Mouse (Mus musculus): ENCODE results near the gene Nedd1. TPM values are rescaled to one million over a fixed set of nuclear protein-coding genes. Genes with fewer than 3 reads are reported as not detected.

Gene Nedd1
- polyA plus RNA-seq, 1 experiment, result 30.6 TPM

DNA sequence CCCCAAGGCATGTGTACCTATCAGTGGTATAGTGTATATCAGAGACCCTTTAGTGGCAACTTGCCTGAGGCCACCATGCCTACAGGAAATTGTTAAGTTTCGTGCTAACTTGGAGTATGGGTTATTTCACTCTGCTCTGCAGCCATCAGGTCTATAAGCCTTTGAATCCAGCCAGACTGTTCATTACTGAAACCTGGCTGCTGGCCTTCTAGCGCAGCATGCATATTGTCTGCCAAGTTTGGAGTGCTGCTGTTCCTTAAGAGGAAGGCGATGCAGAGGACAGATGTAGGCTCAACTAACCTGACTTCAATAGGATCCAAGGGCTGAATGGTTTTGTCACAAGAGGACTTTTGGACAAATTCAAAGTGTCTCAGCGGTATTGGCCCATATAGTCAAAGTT lies 47.2 kb downstream of the Nedd1 start:
- Histone ChIP-seq H3K36me3 (ENCODE audit: control insufficient read depth, insufficient read depth, low read length, poor library complexity, severe bottlenecking) (no peaks in the 10 kb centered on the region), H3K27ac (ENCODE audit: insufficient read depth, low read length) (no peak overlapping the region), H3K4me1 (ENCODE audit: control insufficient read depth, insufficient read depth, low read length) (no peaks in the 10 kb centered on the region), H3K9me3 (replicated peaks; ENCODE audit: control insufficient read depth, insufficient read depth, low read length, poor library complexity, severe bottlenecking) (no peaks in the 10 kb centered on the region), H3K4me3 (ENCODE audit: low read depth, low read length) (no peak overlapping the region), H3K27me3 (ENCODE audit: control insufficient read depth, insufficient read depth, low read length, poor library complexity, severe bottlenecking) (no peaks in the 10 kb centered on the region), H3K9ac (ENCODE audit: low read depth, poor library complexity, severe bottlenecking) (no peak overlapping the region)
- TF ChIP-seq POLR2A (IDR thresholded peaks at IDR 0.05; ENCODE audit: insufficient read depth, low read length) (no peak), CTCF (IDR thresholded peaks at IDR 0.05; ENCODE audit: low read depth, low read length) (no peak), EP300 (IDR thresholded peaks at IDR 0.05; ENCODE audit: insufficient read depth, low read depth, low read length) (no peak)

DNA sequence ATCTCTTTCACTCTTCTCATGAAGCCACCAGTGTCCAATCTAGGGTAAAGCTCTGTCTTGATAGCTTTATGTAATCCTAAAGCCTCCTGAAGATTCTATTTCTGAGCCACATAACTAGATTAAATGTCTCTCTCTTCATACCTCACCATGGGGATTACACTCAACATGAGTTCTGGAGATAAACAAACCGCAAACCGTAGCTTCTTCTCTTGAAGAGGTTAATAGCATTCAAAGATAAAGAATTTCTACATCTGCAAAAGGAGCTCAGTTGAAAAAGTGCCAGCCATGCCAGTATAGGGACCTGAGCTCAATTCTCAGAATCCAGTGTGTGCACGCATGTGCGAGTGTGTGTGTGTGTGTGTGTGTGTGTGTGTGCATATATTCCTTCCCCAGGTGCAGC lies 50.3 kb downstream of the Nedd1 start:
- no peaks in the 10 kb centered on the region for H3K9me3 ChIP-seq (replicated peaks; ENCODE audit: control insufficient read depth, insufficient read depth, low read length, poor library complexity, severe bottlenecking)
- no peak overlapping the region for H3K9ac ChIP-seq (ENCODE audit: low read depth, poor library complexity, severe bottlenecking)
- TF ChIP-seq CTCF (IDR thresholded peaks at IDR 0.05; ENCODE audit: low read depth, low read length) (no peak), EP300 (IDR thresholded peaks at IDR 0.05; ENCODE audit: insufficient read depth, low read depth, low read length) (no peak), POLR2A (IDR thresholded peaks at IDR 0.05; ENCODE audit: insufficient read depth, low read length) (no peak)
- H3K27ac ChIP-seq (ENCODE audit: insufficient read depth, low read length), result no peak overlapping the region
- no peaks in the 10 kb centered on the region for H3K27me3 ChIP-seq (ENCODE audit: control insufficient read depth, insufficient read depth, low read length, poor library complexity, severe bottlenecking)
- H3K36me3 ChIP-seq (ENCODE audit: control insufficient read depth, insufficient read depth, low read length, poor library complexity, severe bottlenecking), result no peaks in the 10 kb centered on the region
- no peaks in the 10 kb centered on the region for H3K4me1 ChIP-seq (ENCODE audit: control insufficient read depth, insufficient read depth, low read length)
- H3K4me3 ChIP-seq (ENCODE audit: low read depth, low read length), result no peak overlapping the region

DNA sequence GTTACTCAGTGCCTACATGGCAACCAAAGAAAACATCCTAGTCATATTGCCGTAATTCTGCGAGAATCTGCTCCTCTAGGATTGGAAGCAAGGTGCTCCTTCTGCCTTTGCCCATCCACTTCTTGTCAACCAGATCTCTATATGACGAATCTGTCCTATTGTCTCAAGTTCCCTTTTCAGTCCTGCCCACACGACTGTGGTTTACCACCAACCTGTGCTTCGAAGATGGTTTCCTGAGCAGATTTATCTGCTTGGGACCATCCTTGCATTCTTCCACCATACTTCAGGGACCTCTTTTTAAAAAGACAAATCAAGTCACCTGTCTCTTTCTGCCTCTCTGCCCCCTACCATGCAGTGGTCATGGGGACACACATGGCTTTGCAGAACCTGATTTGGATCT lies 56.9 kb downstream of the Nedd1 start:
- H3K27ac ChIP-seq (ENCODE audit: insufficient read depth, low read length), result no peak overlapping the region
- TF ChIP-seq CTCF (IDR thresholded peaks at IDR 0.05; ENCODE audit: low read depth, low read length) (no peak), EP300 (IDR thresholded peaks at IDR 0.05; ENCODE audit: insufficient read depth, low read depth, low read length) (no peak), POLR2A (IDR thresholded peaks at IDR 0.05; ENCODE audit: insufficient read depth, low read length) (no peak)

DNA sequence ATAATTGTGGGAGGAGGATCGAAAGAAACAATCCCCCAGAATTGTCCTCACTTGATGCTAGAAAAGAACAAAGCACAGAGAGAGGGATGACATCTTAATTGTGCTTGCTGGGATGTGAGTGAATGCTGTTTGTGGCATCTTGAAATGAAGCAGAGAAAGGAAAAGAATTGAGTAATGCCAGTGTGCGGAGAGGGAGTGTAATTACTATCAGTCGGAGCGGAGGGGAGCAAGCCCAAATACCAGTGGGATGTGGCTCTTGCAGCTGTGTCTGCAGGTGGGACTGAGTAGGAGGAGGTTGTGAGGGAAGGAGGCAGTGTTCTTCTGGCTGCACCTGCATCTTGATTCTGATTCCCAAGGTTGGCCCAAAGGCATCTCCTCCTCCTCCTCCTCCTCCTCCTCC lies 69.0 kb downstream of the Nedd1 start:
- Histone ChIP-seq H3K4me3 (ENCODE audit: low read depth, low read length) (no peak overlapping the region), H3K27me3 (ENCODE audit: control insufficient read depth, insufficient read depth, low read length, poor library complexity, severe bottlenecking) (no peaks in the 10 kb centered on the region), H3K9ac (ENCODE audit: low read depth, poor library complexity, severe bottlenecking) (no peak overlapping the region), H3K27ac (ENCODE audit: insufficient read depth, low read length) (no peak overlapping the region), H3K9me3 (replicated peaks; ENCODE audit: control insufficient read depth, insufficient read depth, low read length, poor library complexity, severe bottlenecking) (no peaks in the 10 kb centered on the region), H3K4me1 (ENCODE audit: control insufficient read depth, insufficient read depth, low read length) (no peaks in the 10 kb centered on the region), H3K36me3 (ENCODE audit: control insufficient read depth, insufficient read depth, low read length, poor library complexity, severe bottlenecking) (no peaks in the 10 kb centered on the region)
- no peak for TF ChIP-seq CTCF (IDR thresholded peaks at IDR 0.05; ENCODE audit: low read depth, low read length)
- no peak for TF ChIP-seq EP300 (IDR thresholded peaks at IDR 0.05; ENCODE audit: insufficient read depth, low read depth, low read length)
- TF ChIP-seq POLR2A (IDR thresholded peaks at IDR 0.05; ENCODE audit: insufficient read depth, low read length), result no peak

More for the DNA sequence above, 56.9 kb downstream of the Nedd1 start:
- no peaks in the 10 kb centered on the region for H3K27me3 ChIP-seq (ENCODE audit: control insufficient read depth, insufficient read depth, low read length, poor library complexity, severe bottlenecking)
- no peak overlapping the region for H3K4me3 ChIP-seq (ENCODE audit: low read depth, low read length)
- no peak overlapping the region for H3K9ac ChIP-seq (ENCODE audit: low read depth, poor library complexity, severe bottlenecking)
- H3K36me3 ChIP-seq (ENCODE audit: control insufficient read depth, insufficient read depth, low read length, poor library complexity, severe bottlenecking), result no peaks in the 10 kb centered on the region
- no peaks in the 10 kb centered on the region for H3K9me3 ChIP-seq (replicated peaks; ENCODE audit: control insufficient read depth, insufficient read depth, low read length, poor library complexity, severe bottlenecking)
- no peaks in the 10 kb centered on the region for H3K4me1 ChIP-seq (ENCODE audit: control insufficient read depth, insufficient read depth, low read length)

DNA sequence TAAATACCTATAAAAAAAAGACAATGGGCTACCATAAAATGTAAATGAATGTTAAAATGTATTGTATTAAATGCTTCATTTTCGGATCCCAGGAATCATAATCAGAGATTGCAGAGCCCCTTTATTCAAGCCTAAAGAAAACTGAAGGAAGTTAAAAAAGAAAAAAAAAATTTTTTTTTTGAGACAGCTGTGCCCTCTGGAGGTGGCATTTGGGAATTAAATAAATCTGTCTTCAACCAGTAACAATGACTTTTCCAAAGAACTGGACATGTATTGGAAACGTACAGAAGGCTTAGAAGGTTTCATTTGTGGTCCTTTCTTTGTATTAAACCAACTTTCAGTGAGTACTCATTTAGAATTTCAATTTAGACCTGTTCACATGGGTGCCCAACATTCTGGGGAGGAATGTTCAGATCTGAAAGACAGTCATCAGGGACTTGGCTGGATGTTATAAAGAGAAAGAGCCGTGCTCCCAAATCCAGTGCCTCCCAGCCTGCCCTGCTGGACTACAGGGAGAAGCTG lies 69.8 kb downstream of the Nedd1 start:
- H3K9me3 ChIP-seq (replicated peaks; ENCODE audit: control insufficient read depth, insufficient read depth, low read length, poor library complexity, severe bottlenecking), result no peaks in the 10 kb centered on the region
- no peak overlapping the region for H3K4me3 ChIP-seq (ENCODE audit: low read depth, low read length)
- H3K27me3 ChIP-seq (ENCODE audit: control insufficient read depth, insufficient read depth, low read length, poor library complexity, severe bottlenecking), result no peaks in the 10 kb centered on the region
- H3K9ac ChIP-seq (ENCODE audit: low read depth, poor library complexity, severe bottlenecking), result no peak overlapping the region
- no peak overlapping the region for H3K27ac ChIP-seq (ENCODE audit: insufficient read depth, low read length)
- TF ChIP-seq CTCF (IDR thresholded peaks at IDR 0.05; ENCODE audit: low read depth, low read length), result no peak
- TF ChIP-seq EP300 (IDR thresholded peaks at IDR 0.05; ENCODE audit: insufficient read depth, low read depth, low read length), result no peak
- TF ChIP-seq POLR2A (IDR thresholded peaks at IDR 0.05; ENCODE audit: insufficient read depth, low read length), result no peak
- H3K36me3 ChIP-seq (ENCODE audit: control insufficient read depth, insufficient read depth, low read length, poor library complexity, severe bottlenecking), result no peaks in the 10 kb centered on the region
- H3K4me1 ChIP-seq (ENCODE audit: control insufficient read depth, insufficient read depth, low read length), result no peaks in the 10 kb centered on the region

DNA sequence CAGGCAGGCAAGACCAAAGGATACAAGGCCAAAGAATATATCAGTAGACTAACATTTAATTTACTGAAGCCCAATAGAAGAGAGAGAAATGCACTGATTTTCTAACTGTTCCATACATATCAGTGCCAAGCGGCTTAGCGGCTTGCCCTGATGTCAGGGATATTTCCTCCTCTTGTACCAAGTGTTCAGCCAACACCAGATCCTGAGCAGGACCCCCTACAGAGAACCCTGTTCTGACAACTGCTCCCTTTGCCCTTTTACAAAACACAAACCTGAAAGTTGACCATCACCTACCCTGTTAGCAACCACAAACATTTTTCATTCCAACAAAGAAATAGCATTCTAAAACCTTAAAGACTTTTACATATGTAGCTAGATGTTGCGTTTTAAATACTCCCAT lies 71.0 kb downstream of the Nedd1 start:
- no peaks in the 10 kb centered on the region for H3K4me1 ChIP-seq (ENCODE audit: control insufficient read depth, insufficient read depth, low read length)
- H3K9me3 ChIP-seq (replicated peaks; ENCODE audit: control insufficient read depth, insufficient read depth, low read length, poor library complexity, severe bottlenecking), result no peaks in the 10 kb centered on the region
- H3K36me3 ChIP-seq (ENCODE audit: control insufficient read depth, insufficient read depth, low read length, poor library complexity, severe bottlenecking), result no peaks in the 10 kb centered on the region
- H3K4me3 ChIP-seq (ENCODE audit: low read depth, low read length), result no peak overlapping the region
- no peaks in the 10 kb centered on the region for H3K27me3 ChIP-seq (ENCODE audit: control insufficient read depth, insufficient read depth, low read length, poor library complexity, severe bottlenecking)
- TF ChIP-seq POLR2A (IDR thresholded peaks at IDR 0.05; ENCODE audit: insufficient read depth, low read length) (no peak), EP300 (IDR thresholded peaks at IDR 0.05; ENCODE audit: insufficient read depth, low read depth, low read length) (no peak), CTCF (IDR thresholded peaks at IDR 0.05; ENCODE audit: low read depth, low read length) (no peak)
- H3K27ac ChIP-seq (ENCODE audit: insufficient read depth, low read length), result no peak overlapping the region
- no peak overlapping the region for H3K9ac ChIP-seq (ENCODE audit: low read depth, poor library complexity, severe bottlenecking)

Measured in ES-Bruce4 (cell line).